10 mouse cellular contexts compared by ENCODE assay signal in genomic region chr11:4116458-4117141, GRCm38 (mm10). TPM values are rescaled to one million over a fixed set of nuclear protein-coding genes. Genes with fewer than 3 reads are reported as not detected.
DNase-seq lines count a peak whose midpoint lies in the region; ATAC-seq and TF ChIP-seq lines count a peak whose summit lies in the region.
"Had no signal": no experiment of that assay in that cellular context is flagged by ENCODE, and none has a peak within 500 bp of the region (broad histone marks: within the 10 kb centered on the region; RNA-seq: fewer than 3 reads in every experiment).

No protein-coding gene starts in this region.

- TF ChIP-seq POLR2A in brain, embryonic 14.5 days (IDR thresholded peaks at IDR 0.05; ENCODE audit: borderline replicate concordance, extremely low read depth, insufficient read depth, insufficient read length, poor library complexity, severe bottlenecking): no peak

- H3K36me3 ChIP-seq in C2C12 (ENCODE audit: control insufficient read depth, insufficient read depth): no peaks in the 10 kb centered on the region
- no peaks in the 10 kb centered on the region for H3K36me3 ChIP-seq in liver, embryonic 14.5 days (replicated peaks; ENCODE audit: control insufficient read depth, insufficient read depth, low read depth)
- no peaks in the 10 kb centered on the region for H3K36me3 ChIP-seq in heart, embryonic 11.5 days (ENCODE audit: control insufficient read depth, insufficient read depth, low read length)
- H3K36me3 ChIP-seq: embryonic facial prominence, embryonic 13.5 days; neural tube, embryonic 12.5 days had no signal

- WGBS in liver, embryonic 14.5 days (ENCODE audit: insufficient replicate concordance): 27% methylated on average over 11 of the region's 11 CpGs
- 52% methylated on average over 11 of the region's 11 CpGs for WGBS in heart, embryonic 11.5 days (ENCODE audit: insufficient replicate concordance)

- H3K9me3 ChIP-seq in liver, embryonic 14.5 days (ENCODE audit: control insufficient read depth, low read length): no peaks in the 10 kb centered on the region
- no peaks in the 10 kb centered on the region for H3K9me3 ChIP-seq in heart, embryonic 11.5 days (replicated peaks; ENCODE audit: control insufficient read depth, low read length)
- H3K9me3 ChIP-seq: embryonic facial prominence, embryonic 13.5 days; neural tube, embryonic 12.5 days had no signal

- no peaks in the 10 kb centered on the region for H3K79me3 ChIP-seq in C2C12 (ENCODE audit: low read depth)

- H3K9ac ChIP-seq in liver, embryonic 14.5 days (replicated peaks): peak overlapping the region; percentile 7; the same call in 1 of the 2 replicates
- no peak overlapping the region for H3K9ac ChIP-seq in heart, embryonic 11.5 days (ENCODE audit: low read depth, low read length)
- H3K9ac ChIP-seq: neural tube, embryonic 12.5 days had no signal

- no peak for TF ChIP-seq EP300 in liver, embryonic 14.5 days (IDR thresholded peaks at IDR 0.05; ENCODE audit: low read depth)

- H3K27me3 ChIP-seq in C2C12 (ENCODE audit: control insufficient read depth, insufficient read depth, insufficient read length): no peaks in the 10 kb centered on the region
- peaks cover 32% of the 10 kb centered on the region for H3K27me3 ChIP-seq in liver, embryonic 14.5 days (ENCODE audit: control insufficient read depth, insufficient read depth, low read length)
- peaks cover 20% of the 10 kb centered on the region for H3K27me3 ChIP-seq in heart, embryonic 11.5 days (ENCODE audit: control insufficient read depth, insufficient read depth, low read length)

- peak overlapping the region; percentile 99 for H3K27ac ChIP-seq in layer of hippocampus, adult 2 months
- H3K27ac ChIP-seq in liver, embryonic 14.5 days: no peak overlapping the region
- H3K27ac ChIP-seq in heart, embryonic 11.5 days (ENCODE audit: low read depth, low read length): no peak overlapping the region
- H3K27ac ChIP-seq: embryonic facial prominence, embryonic 13.5 days; neural tube, embryonic 12.5 days had no signal

- no peak overlapping the region for H3ac ChIP-seq in C2C12 (ENCODE audit: control insufficient read depth, insufficient read length, low read depth)

- TF ChIP-seq CTCF in layer of hippocampus, adult 2 months (conservative IDR thresholded peaks at IDR 0.05): no peak
- no peak for TF ChIP-seq CTCF in C2C12 (IDR thresholded peaks at IDR 0.05; ENCODE audit: control insufficient read depth, insufficient read depth, insufficient read length)
- no peak for TF ChIP-seq CTCF in brain, embryonic 14.5 days (IDR thresholded peaks at IDR 0.05; ENCODE audit: borderline replicate concordance, extremely low read depth, insufficient read depth, insufficient read length)
- TF ChIP-seq CTCF in liver, embryonic 14.5 days (IDR thresholded peaks at IDR 0.05; ENCODE audit: low read depth): no peak

- peaks cover 12 to 27% of the 10 kb centered on the region in 2 experiments for H3K4me1 ChIP-seq in liver, embryonic 14.5 days (replicated peaks; ENCODE audit: control insufficient read depth in 2 of 2, insufficient read depth in 2 of 2, low read length in 1 of 2)
- peaks cover 17% of the 10 kb centered on the region for H3K4me1 ChIP-seq in heart, embryonic 11.5 days (ENCODE audit: control insufficient read depth, insufficient read depth, low read length)

- ATAC-seq in liver, embryonic 14.5 days (ENCODE audit: insufficient read depth): peak; percentile 52
- no peak for ATAC-seq in heart, embryonic 11.5 days (replicated peaks; ENCODE audit: insufficient number of reproducible peaks, low FRiP score, low TSS enrichment)

- H3K4me2 ChIP-seq in liver, embryonic 14.5 days (ENCODE audit: low read depth): peak overlapping the region; percentile 81
- no peak overlapping the region for H3K4me2 ChIP-seq in heart, embryonic 11.5 days

- no peaks in the 10 kb centered on the region for H3K79me2 ChIP-seq in C2C12 (ENCODE audit: control insufficient read depth, insufficient read depth)

- DNase-seq in layer of hippocampus, adult 2 months (ENCODE audit: low spot score in 2 of 2): peak; percentile 47 to 55
- DNase-seq in layer of hippocampus, postnatal 14 days (ENCODE audit: low spot score in 2 of 2): no peak
- peak; percentile 32 for DNase-seq in brain, embryonic 14.5 days (ENCODE audit: low read depth)
- no peak for DNase-seq in liver, embryonic 14.5 days (ENCODE audit: low read depth in 3 of 3, low spot score in 3 of 3)
- DNase-seq in retina, embryonic 14.5 days (ENCODE audit: low spot score): no peak
- DNase-seq: heart, postnatal 10 days had no signal

- H3K4me3 ChIP-seq in layer of hippocampus, adult 2 months: peak overlapping the region; percentile 93
- no peak overlapping the region for H3K4me3 ChIP-seq in C2C12 (ENCODE audit: insufficient read depth, poor library complexity, severe bottlenecking)
- H3K4me3 ChIP-seq in liver, embryonic 14.5 days (ENCODE audit: insufficient read depth in 1 of 2, low read depth in 2 of 2, low read length in 2 of 2): peak overlapping the region; percentile 0 to 65; a peak in 3 of 4 replicates
- H3K4me3 ChIP-seq in heart, embryonic 11.5 days (ENCODE audit: low read depth, low read length): no peak overlapping the region
- H3K4me3 ChIP-seq: neural tube, embryonic 12.5 days had no signal

TF ChIP-seq in C2C12, 6 proteins besides CTCF, POLR2A, EP300 and RAD21:
- no peak for TF ChIP-seq CEBPB (IDR thresholded peaks at IDR 0.05; ENCODE audit: low read depth)
- TF ChIP-seq FOSL1 (IDR thresholded peaks at IDR 0.05; ENCODE audit: insufficient read depth, low read length, poor library complexity, severe bottlenecking): no peak
- no peak for TF ChIP-seq USF1 (IDR thresholded peaks at IDR 0.05; ENCODE audit: low read depth)
- TF ChIP-seq MYOD1 (IDR thresholded peaks at IDR 0.05; ENCODE audit: control insufficient read depth, insufficient read length, low read depth): peak; percentile 63

RNA-seq across cellular contexts. Expression of gene Sec14l2, which starts 6.6 kb away (rescaled TPM):
- total RNA-seq in layer of hippocampus, adult 2 months (2021): 10 to 100 TPM; 62.8 to 67.6 TPM
- 10 to 100 TPM; 43.2 to 44.3 TPM for total RNA-seq in layer of hippocampus, postnatal 14 days (2021)
- 7.3 TPM for polyA plus RNA-seq in C2C12 (2012; fragmentation: generic; extraction: Trizol)
- polyA plus RNA-seq in brain, embryonic 14.5 days (2012; rRNA removed): 4.1 and 5.9 TPM in 2 replicates
- polyA plus RNA-seq in liver, embryonic 14.5 days (2012; rRNA removed): 6.9 and 9.5 TPM in 2 replicates
- 4.5 and 6.0 TPM in 2 replicates for polyA plus RNA-seq in liver, embryonic 14.5 days (2014; fragmentation: Nextera tagmentation; extraction: Ambion mirVana)
- 0.93 and 1.1 TPM in 2 replicates for polyA plus RNA-seq in heart, embryonic 11.5 days (2014; fragmentation: Nextera tagmentation; extraction: Ambion mirVana)

RNA-seq across cellular contexts. Expression of gene Rnf215, which starts 18.4 kb away (rescaled TPM):
- 10 to 100 TPM; 33.8 to 35.6 TPM for total RNA-seq in layer of hippocampus, adult 2 months (2021)
- 10 to 100 TPM; 34.4 to 38.2 TPM for total RNA-seq in layer of hippocampus, postnatal 14 days (2021)
- polyA plus RNA-seq in C2C12 (2012; fragmentation: generic; extraction: Trizol): 13.6 TPM
- 60.4 and 66.1 TPM in 2 replicates for polyA plus RNA-seq in brain, embryonic 14.5 days (2012; rRNA removed)
- 4.8 and 5.1 TPM in 2 replicates for polyA plus RNA-seq in liver, embryonic 14.5 days (2012; rRNA removed)
- 4.3 and 6.2 TPM in 2 replicates for polyA plus RNA-seq in liver, embryonic 14.5 days (2014; fragmentation: Nextera tagmentation; extraction: Ambion mirVana)
- 13.7 and 15.3 TPM in 2 replicates for polyA plus RNA-seq in heart, embryonic 11.5 days (2014; fragmentation: Nextera tagmentation; extraction: Ambion mirVana)

RNA-seq across cellular contexts. Expression of gene Mtfp1, which starts 21.4 kb away (rescaled TPM):
- total RNA-seq in layer of hippocampus, adult 2 months (2021): 100 to 1,000 TPM; 115 to 119 TPM
- total RNA-seq in layer of hippocampus, postnatal 14 days (2021): 100 to 1,000 TPM in 1 of 2 experiments, 10 to 100 TPM in 1; 95.0 to 100 TPM
- 10.8 TPM for polyA plus RNA-seq in C2C12 (2012; fragmentation: generic; extraction: Trizol)
- polyA plus RNA-seq in brain, embryonic 14.5 days (2012; rRNA removed): 5.7 and 5.9 TPM in 2 replicates
- polyA plus RNA-seq in liver, embryonic 14.5 days (2012; rRNA removed): 13.3 and 16.7 TPM in 2 replicates
- 20.6 and 22.5 TPM in 2 replicates for polyA plus RNA-seq in liver, embryonic 14.5 days (2014; fragmentation: Nextera tagmentation; extraction: Ambion mirVana)
- 20.8 and 21.0 TPM in 2 replicates for polyA plus RNA-seq in heart, embryonic 11.5 days (2014; fragmentation: Nextera tagmentation; extraction: Ambion mirVana)

RNA-seq across cellular contexts. Expression of gene Ccdc157, which starts 43.5 kb away (rescaled TPM):
- 10 to 100 TPM; 12.2 to 12.8 TPM for total RNA-seq in layer of hippocampus, adult 2 months (2021)
- total RNA-seq in layer of hippocampus, postnatal 14 days (2021): 10 to 100 TPM; 13.0 to 13.1 TPM
- 3.7 TPM for polyA plus RNA-seq in C2C12 (2012; fragmentation: generic; extraction: Trizol)
- 13.2 and 15.1 TPM in 2 replicates for polyA plus RNA-seq in brain, embryonic 14.5 days (2012; rRNA removed)
- polyA plus RNA-seq in liver, embryonic 14.5 days (2012; rRNA removed): 0.88 and 0.97 TPM in 2 replicates
- 0.32 and 0.47 TPM in 2 replicates for polyA plus RNA-seq in liver, embryonic 14.5 days (2014; fragmentation: Nextera tagmentation; extraction: Ambion mirVana)
- polyA plus RNA-seq in heart, embryonic 11.5 days (2014; fragmentation: Nextera tagmentation; extraction: Ambion mirVana): 2.2 and 2.6 TPM in 2 replicates

RNA-seq across cellular contexts. Expression of gene Sf3a1, which starts 43.5 kb away (rescaled TPM):
- total RNA-seq in layer of hippocampus, adult 2 months (2021): 10 to 100 TPM; 72.3 to 74.1 TPM
- 10 to 100 TPM; 68.8 to 72.5 TPM for total RNA-seq in layer of hippocampus, postnatal 14 days (2021)
- 64.9 TPM for polyA plus RNA-seq in C2C12 (2012; fragmentation: generic; extraction: Trizol)
- 70.4 and 84.0 TPM in 2 replicates for polyA plus RNA-seq in brain, embryonic 14.5 days (2012; rRNA removed)
- 16.4 and 18.6 TPM in 2 replicates for polyA plus RNA-seq in liver, embryonic 14.5 days (2012; rRNA removed)
- polyA plus RNA-seq in liver, embryonic 14.5 days (2014; fragmentation: Nextera tagmentation; extraction: Ambion mirVana): 23.5 and 24.2 TPM in 2 replicates
- 44.7 and 47.9 TPM in 2 replicates for polyA plus RNA-seq in heart, embryonic 11.5 days (2014; fragmentation: Nextera tagmentation; extraction: Ambion mirVana)

Comparison
In these comparisons a context has a peak if more than half of its experiments do, and no peak if none do; other contexts are left out.
1. DNase-seq: peak in layer of hippocampus, adult 2 months (2 of 2) and brain, embryonic 14.5 days (single experiment); none in layer of hippocampus, postnatal 14 days (0 of 2), liver, embryonic 14.5 days (0 of 3) and retina, embryonic 14.5 days (single experiment).
2. H3K4me3 ChIP-seq: peak in layer of hippocampus, adult 2 months (single experiment) and liver, embryonic 14.5 days (2 of 2); none in C2C12 (single experiment) and heart, embryonic 11.5 days (single experiment).